Mouse (Mus musculus): Measurements from ENCODE around the gene Depdc1b. TPM values are rescaled to one million over a fixed set of nuclear protein-coding genes. Genes with fewer than 3 reads are reported as not detected.

Gene Depdc1b
- total RNA-seq, 2 experiments from 2014 or later = 1.3 to 1.4 TPM

DNA sequence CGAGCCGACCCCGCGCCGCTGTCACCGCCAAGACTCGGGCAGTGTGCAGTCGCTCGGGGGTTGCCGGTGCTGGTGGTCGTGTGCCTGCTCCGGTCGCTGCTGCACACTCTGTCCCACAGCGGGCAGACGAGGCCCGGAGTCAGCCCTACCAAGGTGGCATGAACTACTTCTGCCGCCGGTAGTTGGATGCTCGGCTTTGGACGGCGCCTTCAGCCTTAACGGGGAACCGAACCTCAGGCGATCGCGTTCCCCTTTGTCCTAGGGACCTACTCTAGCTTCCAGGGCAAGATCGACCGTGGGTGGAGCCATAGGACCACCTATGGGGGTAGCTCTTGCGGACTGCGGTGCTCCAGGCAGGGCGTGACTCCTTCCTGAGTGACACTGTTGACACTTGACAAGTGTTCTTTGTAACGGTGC lies 363 bp downstream of the Depdc1b start:
- DNase-seq (ENCODE audit: low spot score in 2 of 2) = no peak

DNA sequence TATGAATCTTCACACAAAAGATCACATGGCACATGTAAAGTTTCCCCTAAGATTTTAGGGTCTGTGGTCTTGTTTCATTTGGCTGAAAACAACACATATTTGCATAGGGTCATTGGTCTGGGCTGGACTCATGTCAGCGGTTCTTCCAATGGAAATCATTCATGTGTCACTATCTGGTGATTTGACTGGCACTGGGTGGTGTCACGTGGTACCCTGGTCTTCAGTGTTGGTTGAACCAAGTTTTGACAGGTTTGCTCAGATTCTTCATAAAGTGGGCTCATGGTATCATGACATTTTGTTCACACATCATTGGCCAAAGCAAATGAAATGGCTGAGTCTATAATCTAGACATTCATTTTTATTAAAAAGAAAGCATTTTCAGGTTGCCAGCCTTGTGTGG lies 1.3 kb downstream of the Depdc1b start:
- no peak for DNase-seq (ENCODE audit: low spot score in 2 of 2)

GRCm38 (mm10) chr13:108319028-108319427 lies 2.9 kb downstream of the Depdc1b start:
- DNase-seq (ENCODE audit: low spot score in 2 of 2) = no peak

- no peak for DNase-seq (ENCODE audit: low spot score in 2 of 2)
These were observed 4.1 kb downstream of the Depdc1b start for GRCm38 (mm10) chr13:108320216-108320615.

DNA sequence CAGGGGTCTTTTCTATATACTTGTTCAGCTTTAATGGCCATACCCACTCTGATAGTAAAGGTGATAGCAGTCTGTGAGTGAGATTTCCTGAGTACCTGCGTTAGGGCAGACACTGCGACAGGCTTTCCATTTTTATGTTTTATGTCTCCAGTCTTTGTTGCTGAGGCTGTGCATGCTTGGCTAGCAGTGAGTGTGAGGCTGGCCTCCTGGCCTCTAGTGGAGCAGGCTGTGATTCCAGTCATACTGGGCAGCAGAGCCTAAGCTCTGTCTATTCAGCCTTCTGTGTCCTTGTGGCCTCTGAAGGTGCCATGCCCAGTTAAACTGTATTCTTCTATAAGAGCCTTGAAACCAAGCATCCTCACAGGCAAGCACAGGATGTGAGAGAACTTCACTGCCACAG lies 6.3 kb downstream of the Depdc1b start:
- DNase-seq (ENCODE audit: low spot score in 2 of 2) = no peak

DNA sequence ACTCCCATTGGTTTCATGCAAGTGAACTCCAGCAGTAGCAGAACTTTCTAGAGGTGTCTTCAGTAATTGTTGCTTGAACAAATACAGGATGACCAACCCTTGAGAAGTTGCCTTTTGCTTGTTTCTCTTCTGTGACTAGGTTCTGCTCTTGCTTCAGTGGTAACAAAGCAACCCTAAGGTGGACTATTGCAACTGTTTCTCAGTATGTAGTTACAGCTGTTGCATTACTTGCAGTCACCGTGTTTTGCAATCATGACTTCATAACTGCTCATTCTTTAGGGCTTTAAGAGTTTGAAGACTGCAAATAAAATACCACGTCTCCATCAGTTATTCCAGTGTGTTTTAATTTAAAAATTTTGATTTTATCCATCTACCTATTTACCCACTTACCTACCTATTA lies 7.2 kb downstream of the Depdc1b start:
- no peak for DNase-seq (ENCODE audit: low spot score in 2 of 2)

DNA sequence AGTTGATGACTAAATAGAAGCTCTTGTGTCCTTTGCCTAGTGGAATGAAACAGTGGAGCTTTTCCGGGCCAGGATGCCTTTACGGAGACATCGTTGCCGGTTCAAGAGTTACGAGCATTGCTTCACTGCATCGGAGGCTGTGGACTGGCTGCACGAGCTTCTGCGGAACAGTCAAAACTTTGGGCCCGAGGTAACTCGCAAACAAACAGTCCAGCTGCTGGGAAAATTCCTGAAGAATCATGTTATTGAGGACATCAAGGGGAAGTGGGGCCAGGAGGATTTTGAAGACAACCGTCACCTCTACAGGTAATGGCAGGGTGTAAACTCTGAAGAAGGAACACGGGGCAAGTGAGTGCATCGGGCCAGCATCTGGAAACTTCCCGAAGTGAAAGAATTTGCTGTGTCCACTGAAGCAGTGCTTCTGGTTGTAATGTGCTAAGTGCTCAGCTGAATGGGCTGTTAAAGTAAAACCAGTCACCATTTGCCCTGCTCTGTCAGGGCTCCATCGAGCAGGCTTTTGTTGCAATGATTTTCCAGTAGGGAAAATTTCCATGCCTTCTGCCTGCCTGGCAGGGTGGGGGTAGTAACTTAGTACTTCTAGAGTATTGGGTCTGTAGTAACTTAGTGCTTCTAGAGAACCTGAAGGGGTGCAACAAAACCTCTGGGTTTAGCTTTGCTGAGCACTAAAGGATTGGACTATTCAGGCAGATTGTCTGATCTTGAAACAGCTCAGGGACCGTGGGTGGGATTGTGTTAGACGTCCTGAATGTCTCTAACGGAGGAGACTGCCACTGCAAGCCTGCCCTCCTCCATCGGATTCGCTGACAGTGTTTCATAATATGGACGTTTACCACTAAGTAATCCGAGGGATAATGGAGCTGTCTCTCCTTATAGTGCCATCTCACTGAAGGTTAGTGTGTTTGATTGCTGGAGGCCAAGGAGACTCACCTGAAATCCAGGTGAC lies 8.0 kb downstream of the Depdc1b start:
- no peak for DNase-seq (ENCODE audit: low spot score in 2 of 2)

- DNase-seq (ENCODE audit: low spot score in 2 of 2) = no peak
These were observed 9.7 kb downstream of the Depdc1b start for GRCm38 (mm10) chr13:108325871-108326270.

DNA sequence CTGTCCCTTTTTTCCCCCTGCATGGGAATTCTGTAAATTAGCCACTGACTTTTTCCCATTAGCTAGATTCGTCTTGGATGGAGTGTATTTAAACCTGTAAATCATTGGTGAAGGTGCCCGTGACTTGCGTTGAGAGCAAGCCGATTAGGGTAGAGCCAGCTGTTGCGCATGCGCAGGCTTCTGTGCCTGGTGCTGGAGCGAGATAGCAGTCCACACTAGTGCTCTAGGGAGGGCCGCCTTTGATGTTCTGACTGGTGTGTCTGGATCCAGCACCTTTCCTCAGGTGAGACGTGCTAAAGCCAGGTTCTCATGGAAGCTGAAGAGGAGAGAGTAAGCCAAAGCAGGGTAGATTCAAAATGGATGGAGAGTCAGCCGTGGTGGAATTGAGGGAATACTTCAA lies 10.2 kb downstream of the Depdc1b start:
- DNase-seq (ENCODE audit: low spot score in 2 of 2) = no peak

DNA sequence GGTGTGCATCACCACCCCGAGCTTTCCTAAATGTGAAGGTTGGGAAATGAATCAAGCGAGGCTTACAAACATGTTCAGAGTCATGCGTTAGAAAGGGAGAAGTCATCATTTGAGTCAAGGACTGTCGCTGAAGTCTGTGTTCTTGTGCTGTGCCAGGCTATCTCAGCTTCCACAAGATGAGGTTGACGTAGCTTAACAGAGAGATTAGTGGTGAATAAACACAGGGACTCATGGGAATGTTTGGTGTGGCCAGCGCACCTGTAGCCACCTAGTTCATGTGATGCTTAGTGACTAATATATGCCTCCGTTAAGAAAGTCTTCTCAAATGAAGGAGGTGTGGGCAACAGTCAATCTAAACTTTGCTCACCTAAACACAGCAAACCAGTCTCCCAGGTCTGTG lies 10.9 kb downstream of the Depdc1b start:
- DNase-seq (ENCODE audit: low spot score in 2 of 2) = no peak

GRCm38 (mm10) chr13:108328406-108329180 lies 12.5 kb downstream of the Depdc1b start:
- no peak for DNase-seq (ENCODE audit: low spot score in 2 of 2)

DNA sequence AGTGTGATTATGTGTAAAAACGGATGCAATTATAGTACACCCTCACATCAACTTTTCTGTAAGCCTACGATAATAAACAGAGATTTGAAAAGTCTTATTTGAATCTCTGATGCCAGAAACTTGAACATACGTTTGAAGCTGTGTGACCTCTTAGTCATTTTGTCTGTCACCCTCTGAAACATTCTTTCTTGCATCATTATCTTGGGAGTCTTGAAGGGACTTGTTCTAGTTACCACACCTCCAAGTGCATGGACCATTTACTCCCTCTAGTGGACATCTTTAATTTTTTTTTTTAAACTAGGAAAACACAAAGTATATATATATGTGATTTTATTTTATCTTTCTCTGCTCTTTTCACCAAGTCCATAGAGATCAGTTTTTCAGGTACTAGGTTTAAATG lies 13.6 kb downstream of the Depdc1b start:
- no peak for DNase-seq (ENCODE audit: low spot score in 2 of 2)

GRCm38 (mm10) chr13:108335257-108336003 lies 19.3 kb downstream of the Depdc1b start:
- DNase-seq (ENCODE audit: low spot score in 2 of 2) = no peak

DNA sequence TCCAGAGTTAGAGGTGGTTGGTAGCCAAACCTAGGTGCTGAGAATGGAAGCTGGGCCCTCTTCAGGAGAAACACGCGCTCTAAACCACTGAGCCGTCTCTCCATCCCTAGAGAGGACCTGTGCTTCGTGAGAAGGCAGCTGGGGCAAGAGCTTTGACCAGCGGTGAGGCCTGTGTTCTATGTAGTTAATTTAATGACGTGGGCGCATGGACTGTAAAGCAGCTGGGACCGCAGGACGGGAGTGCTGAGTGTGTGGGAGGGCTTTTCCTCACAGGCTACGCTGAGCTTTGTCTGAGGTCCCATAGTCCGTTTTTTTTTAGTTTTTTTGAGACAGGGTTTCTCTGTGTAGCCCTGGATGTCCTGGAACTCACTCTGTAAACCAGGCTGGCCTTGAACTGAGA lies 20.1 kb downstream of the Depdc1b start:
- no peak for DNase-seq (ENCODE audit: low spot score in 2 of 2)

- no peak for DNase-seq (ENCODE audit: low spot score in 2 of 2)
These were observed 21.2 kb downstream of the Depdc1b start for GRCm38 (mm10) chr13:108337340-108337739.

- no peak for DNase-seq (ENCODE audit: low spot score in 2 of 2)
These were observed 22.1 kb downstream of the Depdc1b start for GRCm38 (mm10) chr13:108338076-108338836.

DNA sequence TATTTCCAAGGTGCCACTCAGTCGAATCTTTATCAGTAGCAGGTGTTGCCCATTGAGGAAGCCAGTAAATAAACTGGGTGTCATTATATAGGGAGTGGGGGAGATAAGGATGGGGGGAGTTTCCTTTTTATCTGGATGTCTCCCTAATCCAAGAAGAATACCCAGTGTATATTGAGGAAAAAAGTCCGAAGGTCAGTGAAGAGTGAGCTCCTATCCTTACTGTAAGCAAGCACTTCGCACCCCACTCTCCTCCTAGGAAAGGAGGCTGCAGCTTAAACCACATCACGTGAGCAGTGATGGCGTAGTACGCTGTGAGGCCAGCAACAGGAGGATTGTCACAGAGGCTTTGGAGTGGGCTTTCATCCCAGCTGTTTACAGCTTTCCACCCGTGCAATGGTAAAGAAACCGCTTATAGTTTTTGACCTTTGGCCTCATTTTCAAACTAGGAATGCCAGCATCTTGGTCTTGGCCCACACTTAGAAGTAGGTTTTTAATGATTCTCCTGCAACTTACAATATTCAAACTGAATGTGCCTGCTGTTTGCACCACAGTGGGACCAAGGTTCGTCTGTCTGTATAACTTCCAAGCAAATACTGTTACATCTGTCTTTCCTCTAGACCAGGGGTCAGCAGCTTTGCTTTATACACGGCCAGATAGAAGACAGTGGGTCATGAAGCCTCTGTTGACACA lies 23.9 kb downstream of the Depdc1b start:
- DNase-seq (ENCODE audit: low spot score in 2 of 2) = no peak

DNA sequence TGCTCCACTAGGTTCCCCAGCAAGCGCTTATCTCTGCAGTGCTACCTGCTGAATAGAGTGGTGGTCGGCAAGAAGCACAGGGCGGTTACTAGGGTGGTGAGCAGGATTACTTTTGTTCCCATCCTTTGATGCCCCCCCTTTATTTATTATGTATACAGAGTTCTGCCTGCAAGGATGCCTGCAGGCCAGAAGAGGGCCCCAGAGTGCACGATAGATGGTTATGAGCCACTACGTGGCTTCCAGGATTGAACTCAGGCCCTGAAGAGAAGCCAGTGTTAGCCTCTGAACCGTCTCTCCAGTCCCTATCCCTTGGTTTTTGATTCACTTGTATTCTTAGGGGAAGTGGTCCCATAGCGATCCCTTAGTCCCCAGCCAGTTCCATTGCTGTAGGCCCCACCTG lies 25.5 kb downstream of the Depdc1b start:
- DNase-seq (ENCODE audit: low spot score in 2 of 2) = no peak

GRCm38 (mm10) chr13:108345756-108346155 lies 29.6 kb downstream of the Depdc1b start:
- DNase-seq (ENCODE audit: low spot score in 2 of 2) = no peak

DNA sequence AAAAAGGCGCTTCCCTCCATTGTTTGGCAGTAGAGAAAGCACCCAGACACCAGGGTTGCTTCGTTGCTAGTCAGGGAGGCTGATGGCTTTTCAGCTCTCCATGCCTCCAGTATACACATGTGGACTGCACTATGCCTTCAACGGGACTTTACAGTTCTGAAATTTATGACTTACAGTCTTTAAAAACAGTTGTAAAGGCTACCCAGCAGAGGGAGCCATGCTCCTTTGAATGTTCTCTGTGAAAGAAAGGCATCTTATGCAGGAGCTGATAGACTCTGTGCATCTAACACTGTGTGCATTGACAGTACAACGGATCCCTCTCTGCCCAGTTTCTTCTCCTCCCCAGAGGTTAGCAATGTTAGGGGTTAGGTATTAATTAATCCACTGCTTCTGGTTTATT lies 30.9 kb downstream of the Depdc1b start:
- DNase-seq (ENCODE audit: low spot score in 2 of 2) = peak; percentile 69 to 73

All from layer of hippocampus, postnatal 10 days (tissue).